Mouse (Mus musculus): Measurements from ENCODE around the gene Golga5.
A peak's percentile ranks its signal among the peaks of the same experiment; 100 is the strongest.

DNA sequence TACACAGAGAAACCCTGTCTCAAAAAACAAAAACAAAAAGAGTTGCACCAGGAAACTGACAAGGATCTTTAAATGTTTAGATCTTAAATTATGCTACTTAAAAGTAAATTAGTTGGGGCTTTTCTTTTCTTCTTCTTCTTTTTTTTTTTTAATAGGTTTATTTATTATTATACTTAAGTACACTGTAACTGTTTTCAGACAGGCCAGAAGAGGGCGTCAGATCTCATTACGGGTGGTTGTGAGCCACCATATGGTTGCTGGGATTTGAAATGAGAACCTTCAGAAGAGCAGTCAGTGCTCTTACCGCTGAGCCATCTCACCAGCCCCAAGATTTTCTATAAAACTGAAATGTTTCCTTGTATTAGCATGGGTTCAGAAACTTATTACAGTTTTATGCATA lies 16.0 kb downstream of the Golga5 start:
- peak; percentile 18; the same call in 1 of the 2 replicates for TF ChIP-seq CTCF (IDR thresholded peaks at IDR 0.05; ENCODE audit: low read depth)
- TF ChIP-seq EP300 (optimal IDR thresholded peaks at IDR 0.05), result no peak

Measured in stomach, postnatal 0 days (tissue).